Mouse (Mus musculus) embryonic fibroblast, embryonic 13.5 days (primary cell): ENCODE measurements around the gene Cntnap5a.

Experiments
- CTCF ChIP-seq: IDR thresholded peaks from 2 replicates; pipeline ENCODE4 v1.5.1; 2011; ENCODE audit warnings: mild to moderate bottlenecking, control low read depth, low read length, moderate library complexity, borderline replicate concordance; ENCODE audit not compliant: insufficient read depth
- POLR2A ChIP-seq: IDR thresholded peaks from 2 replicates; pipeline ENCODE4 v1.6.1; 2011; ENCODE audit warnings: low read depth, mild to moderate bottlenecking, control low read depth, low read length, moderate library complexity

DNA sequence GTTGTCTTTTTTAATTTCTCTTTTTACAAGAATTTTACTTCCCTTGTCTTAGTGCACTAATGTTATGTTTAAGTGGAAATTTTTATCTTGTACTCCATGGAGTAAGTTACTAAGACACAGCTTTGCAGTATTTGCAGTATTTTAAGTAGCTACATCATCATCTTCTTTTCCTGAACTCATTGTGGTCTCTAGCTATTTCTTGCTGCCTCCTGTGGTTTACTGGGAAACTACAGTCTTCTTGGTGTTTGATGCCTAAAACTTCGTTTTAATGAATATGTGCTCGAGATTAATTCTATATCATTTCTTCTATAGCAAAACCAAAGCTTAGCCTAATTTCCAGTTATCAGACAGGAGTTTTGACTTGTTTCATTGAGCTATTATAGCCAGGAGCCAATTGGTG is 37.6 kb upstream of the Cntnap5a start:
- TF ChIP-seq CTCF (no peak), POLR2A (no peak)
